Mouse (Mus musculus) hindbrain, embryonic 12.5 days (tissue): ENCODE results near the gene Pde7b. TPM values are rescaled to one million over a fixed set of nuclear protein-coding genes. Genes with fewer than 3 reads are reported as not detected.

ENCODE experiments used
- ATAC-seq: fragments of 200-750 bp; cut with Nextera tagmentation; 2 replicates; pipeline ENCODE4 v1.8.0; 2017; ENCODE audit warnings: moderate TSS enrichment; ENCODE audit not compliant: low FRiP score
- H3K27ac ChIP-seq: fragments of 300-500 bp; sonication (generic); 2 replicates; pipeline ENCODE4 v1.5.1; 2016; ENCODE audit warnings: mild to moderate bottlenecking
- H3K27me3 ChIP-seq: fragments of 300-500 bp; sonication (generic); 2 replicates; pipeline ENCODE4 v1.6.1; 2016; ENCODE audit warnings: mild to moderate bottlenecking
- H3K36me3 ChIP-seq: fragments of 300-500 bp; sonication (generic); 2 replicates; pipeline ENCODE4 v1.6.1; 2016; ENCODE audit warnings: mild to moderate bottlenecking
- H3K4me1 ChIP-seq: fragments of 300-500 bp; sonication (generic); 2 replicates; pipeline ENCODE4 v1.6.1; 2016
- H3K4me2 ChIP-seq: fragments of 300-500 bp; sonication (generic); replicated peaks from 2 replicates; pipeline ENCODE4 v1.6.1; 2016; ENCODE audit warnings: mild to moderate bottlenecking
- H3K4me3 ChIP-seq: fragments of 300-500 bp; sonication (generic); 2 replicates; pipeline ENCODE4 v1.5.1; 2016; ENCODE audit warnings: mild to moderate bottlenecking
- H3K9ac ChIP-seq: fragments of 300-500 bp; sonication (generic); 2 replicates; pipeline ENCODE4 v1.6.1; 2016; ENCODE audit warnings: mild to moderate bottlenecking, moderate library complexity
- H3K9me3 ChIP-seq: fragments of 300-500 bp; sonication (generic); replicated peaks from 2 replicates; pipeline ENCODE4 v1.6.1; 2016; ENCODE audit warnings: mild to moderate bottlenecking
- WGBS: fragments of 180-500 bp; shearing (Covaris S2); methylation state at CpG from one replicate; pipeline ENCODE4 v1.1.7; 2016; 5-methylcytosine and 5-hydroxymethylcytosine counted together
- polyA plus RNA-seq: library from polyadenylated mRNA; unstranded; fragments of >200 nt; fragmentation: Nextera tagmentation; extraction: Ambion mirVana; gene quantifications from 2 replicates; pipeline ENCODE4 v1.2.1, GENCODE M21; 2016

The Pde7b gene
- polyA plus RNA-seq, 1 experiment from 2014 or later: 6.9 TPM

DNA sequence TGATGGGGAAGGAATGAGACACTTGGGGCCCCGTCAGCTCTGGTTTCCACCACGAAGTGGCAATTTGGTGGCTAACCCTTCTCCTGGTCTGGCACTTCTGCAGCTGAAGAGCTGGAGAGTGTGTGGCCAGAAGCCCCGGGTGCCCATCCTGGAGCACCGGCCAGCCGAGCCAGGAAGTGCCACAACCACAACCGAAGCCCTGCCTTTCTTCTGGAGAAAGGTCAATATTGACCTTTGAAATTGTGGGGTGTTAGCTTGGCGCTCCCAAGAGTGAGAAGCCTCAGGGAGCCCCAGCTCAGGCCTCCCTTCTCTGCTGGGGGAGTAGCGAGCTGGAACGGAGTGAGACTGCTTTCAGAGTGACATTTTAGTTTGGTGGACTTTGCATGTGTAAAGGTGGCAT lies 250.8 kb downstream of the Pde7b start:
- ATAC-seq: no peak

DNA sequence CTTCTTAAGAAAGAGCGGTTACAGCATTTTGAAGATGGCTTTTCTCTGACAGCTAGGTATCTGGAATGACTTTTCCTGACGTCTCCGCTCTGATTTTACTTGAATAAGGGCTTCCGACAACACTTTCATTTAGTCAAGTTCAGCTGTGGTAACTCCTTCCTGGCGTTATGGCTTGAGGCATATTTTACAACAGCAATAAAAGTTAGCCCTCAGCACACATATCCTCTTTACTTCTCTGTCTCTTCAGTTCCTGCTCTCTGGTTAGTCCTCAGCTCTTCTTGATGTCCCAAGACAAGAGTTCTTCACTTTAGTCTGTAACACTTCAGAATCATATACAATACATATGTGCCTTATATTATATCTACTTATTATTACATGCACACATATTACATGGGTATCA lies 251.4 kb downstream of the Pde7b start:
- Histone ChIP-seq H3K4me1 (peaks cover 12% of the 10 kb centered on the region), H3K9ac (no peak overlapping the region), H3K4me3 (no peak overlapping the region), H3K27me3 (no peaks in the 10 kb centered on the region), H3K9me3 (no peaks in the 10 kb centered on the region), H3K27ac (no peak overlapping the region), H3K36me3 (no peaks in the 10 kb centered on the region), H3K4me2 (no peak overlapping the region)
- 91% methylated on average over 5 of the region's 5 CpGs for WGBS
- ATAC-seq: no peak

More for the DNA sequence above, 250.8 kb downstream of the Pde7b start:
- Histone ChIP-seq H3K27ac (no peak overlapping the region), H3K9ac (no peak overlapping the region), H3K4me2 (no peak overlapping the region), H3K4me1 (peaks cover 12% of the 10 kb centered on the region), H3K9me3 (no peaks in the 10 kb centered on the region), H3K36me3 (no peaks in the 10 kb centered on the region), H3K27me3 (no peaks in the 10 kb centered on the region), H3K4me3 (no peak overlapping the region)
- 77% methylated on average over 9 of the region's 9 CpGs for WGBS

DNA sequence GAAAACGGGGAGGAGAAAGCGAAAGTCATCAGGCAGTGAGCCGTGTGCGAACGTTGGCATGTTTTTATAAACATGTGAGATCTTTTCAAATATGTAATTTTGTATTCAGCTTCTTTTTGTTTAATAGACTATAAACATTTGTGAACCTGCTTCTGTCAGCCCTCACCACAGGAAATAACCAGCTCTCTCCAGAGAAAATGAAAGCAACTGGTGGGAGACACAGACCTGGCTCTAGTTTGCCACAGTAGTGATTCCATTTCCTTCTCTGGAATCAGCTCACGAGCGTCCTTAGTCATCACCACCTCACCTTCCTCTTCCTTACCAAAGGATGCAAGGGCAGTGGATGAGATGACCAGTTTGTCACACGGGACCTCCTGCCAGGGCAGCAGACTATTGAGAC lies 252.9 kb downstream of the Pde7b start:
- Histone ChIP-seq H3K36me3 (no peaks in the 10 kb centered on the region), H3K9me3 (no peaks in the 10 kb centered on the region), H3K9ac (no peak overlapping the region), H3K4me1 (peaks cover 12% of the 10 kb centered on the region), H3K27me3 (no peaks in the 10 kb centered on the region), H3K4me2 (no peak overlapping the region), H3K27ac (no peak overlapping the region), H3K4me3 (no peak overlapping the region)
- WGBS: 91% methylated on average over 8 of the region's 8 CpGs
- ATAC-seq: no peak

DNA sequence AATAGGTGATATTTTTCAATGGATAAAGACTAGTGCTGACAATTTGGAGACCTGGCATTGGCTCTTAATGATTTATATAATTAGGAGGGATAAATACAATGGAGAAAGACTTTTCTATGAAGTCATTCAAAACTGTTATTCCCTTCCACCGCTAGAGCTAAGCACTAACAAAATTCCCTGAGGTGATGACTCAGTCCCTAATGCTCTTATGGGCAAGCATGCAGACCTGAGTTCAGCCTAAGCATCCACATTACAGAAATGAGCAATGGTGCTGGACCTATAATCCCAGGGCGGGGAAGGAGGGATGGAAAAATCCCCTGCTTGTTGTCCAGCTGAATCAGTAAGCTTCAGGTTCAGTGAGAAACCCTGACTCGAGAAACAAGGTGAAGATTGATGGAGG lies 260.2 kb downstream of the Pde7b start:
- H3K4me1 ChIP-seq: no peaks in the 10 kb centered on the region
- 83% methylated on average over 3 of the region's 3 CpGs for WGBS

DNA sequence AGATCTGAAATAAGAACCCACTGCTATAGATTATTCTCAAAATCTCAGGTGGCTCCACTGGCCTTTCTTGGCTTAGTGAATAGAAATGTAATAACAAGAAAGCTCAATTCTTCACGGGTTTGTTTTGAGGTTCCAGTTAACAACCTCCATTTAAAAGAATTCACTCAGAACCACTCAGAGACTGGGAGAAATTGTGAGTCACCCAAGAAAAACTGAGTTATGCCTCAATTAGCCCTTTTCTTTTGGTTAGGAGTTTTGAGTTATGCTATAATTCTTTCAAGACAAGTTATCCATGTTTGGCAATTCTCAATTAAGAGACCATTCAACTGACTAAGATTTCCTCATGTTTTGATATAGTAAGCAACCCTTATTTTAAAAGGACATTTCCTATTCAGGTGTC lies 260.9 kb downstream of the Pde7b start:
- no peaks in the 10 kb centered on the region for H3K9me3 ChIP-seq

More for the DNA sequence above, 260.2 kb downstream of the Pde7b start:
- H3K4me2 ChIP-seq: no peak overlapping the region
- no peak overlapping the region for H3K9ac ChIP-seq
- ATAC-seq: no peak
- no peaks in the 10 kb centered on the region for H3K9me3 ChIP-seq
- H3K36me3 ChIP-seq: no peaks in the 10 kb centered on the region
- H3K4me3 ChIP-seq: no peak overlapping the region
- no peaks in the 10 kb centered on the region for H3K27me3 ChIP-seq
- H3K27ac ChIP-seq: no peak overlapping the region

DNA sequence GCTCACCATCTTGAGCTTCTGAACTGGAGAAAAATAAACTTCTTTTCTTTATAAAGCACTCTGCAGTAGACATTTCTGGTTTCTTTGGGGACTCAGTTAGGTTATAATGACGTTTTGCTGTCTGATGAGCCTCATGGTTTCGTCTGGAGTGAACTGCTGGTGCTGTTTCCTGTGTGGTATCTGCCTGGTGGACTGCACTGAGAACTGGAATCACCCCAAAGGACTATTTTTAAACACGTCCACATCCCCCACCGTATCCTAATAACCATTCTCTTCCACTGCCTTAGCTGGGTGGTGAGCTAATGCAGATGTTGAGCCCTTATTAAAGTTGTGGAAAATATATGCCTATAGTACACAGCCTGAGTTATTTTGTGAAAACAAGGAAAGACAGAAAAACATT lies 262.3 kb downstream of the Pde7b start:
- H3K9me3 ChIP-seq: no peaks in the 10 kb centered on the region
- no peak overlapping the region for H3K27ac ChIP-seq
- H3K9ac ChIP-seq: no peak overlapping the region
- ATAC-seq: no peak
- WGBS: 79% methylated on average over 4 of the region's 4 CpGs
- no peak overlapping the region for H3K4me3 ChIP-seq
- H3K27me3 ChIP-seq: no peaks in the 10 kb centered on the region
- H3K4me2 ChIP-seq: no peak overlapping the region
- H3K36me3 ChIP-seq: no peaks in the 10 kb centered on the region
- no peaks in the 10 kb centered on the region for H3K4me1 ChIP-seq

More for the DNA sequence above, 260.9 kb downstream of the Pde7b start:
- Histone ChIP-seq H3K4me2 (no peak overlapping the region), H3K27me3 (no peaks in the 10 kb centered on the region), H3K4me1 (no peaks in the 10 kb centered on the region), H3K27ac (no peak overlapping the region), H3K9ac (no peak overlapping the region), H3K4me3 (no peak overlapping the region), H3K36me3 (no peaks in the 10 kb centered on the region)
- ATAC-seq: no peak
- WGBS: 86% methylated on average over 1 of the region's 1 CpGs

DNA sequence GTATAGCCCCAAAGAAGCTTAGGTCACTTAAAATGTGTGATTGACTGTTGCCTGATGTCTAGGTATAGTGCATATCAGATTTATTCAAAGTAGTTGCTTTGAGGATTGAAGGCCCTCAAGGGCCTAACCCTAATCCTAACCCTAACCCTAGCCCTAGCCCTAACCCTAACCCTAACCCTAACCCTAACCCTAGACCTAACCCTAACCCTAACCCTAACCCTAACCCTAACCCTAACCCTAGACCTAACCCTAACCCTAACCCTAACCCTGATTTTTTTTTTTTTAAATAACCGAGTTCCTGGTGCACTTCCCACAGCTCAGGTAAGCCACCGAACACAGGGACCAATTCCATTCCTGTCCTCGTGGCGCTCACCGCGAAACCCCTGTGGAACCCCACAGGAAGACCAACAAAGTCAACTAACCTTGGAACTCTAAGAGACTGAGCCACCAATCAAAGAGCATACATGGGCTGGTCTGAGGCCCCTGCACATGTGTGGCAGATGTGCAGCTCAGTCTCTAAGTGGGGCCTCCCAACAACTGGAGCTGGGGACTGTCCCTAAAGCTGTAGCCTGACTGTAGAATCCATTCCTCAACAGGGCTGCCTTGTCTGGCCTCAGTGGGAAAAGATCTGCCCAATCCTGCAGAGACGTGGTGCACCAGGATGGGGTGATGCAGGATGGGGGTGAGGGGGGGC lies 265.1 kb downstream of the Pde7b start:
- Histone ChIP-seq H3K4me2 (no peak overlapping the region), H3K9ac (no peak overlapping the region), H3K9me3 (no peaks in the 10 kb centered on the region), H3K27ac (no peak overlapping the region), H3K4me3 (no peak overlapping the region), H3K36me3 (no peaks in the 10 kb centered on the region), H3K27me3 (no peaks in the 10 kb centered on the region), H3K4me1 (no peaks in the 10 kb centered on the region)
- ATAC-seq: no peak
- 88% methylated on average over 7 of the region's 7 CpGs for WGBS

DNA sequence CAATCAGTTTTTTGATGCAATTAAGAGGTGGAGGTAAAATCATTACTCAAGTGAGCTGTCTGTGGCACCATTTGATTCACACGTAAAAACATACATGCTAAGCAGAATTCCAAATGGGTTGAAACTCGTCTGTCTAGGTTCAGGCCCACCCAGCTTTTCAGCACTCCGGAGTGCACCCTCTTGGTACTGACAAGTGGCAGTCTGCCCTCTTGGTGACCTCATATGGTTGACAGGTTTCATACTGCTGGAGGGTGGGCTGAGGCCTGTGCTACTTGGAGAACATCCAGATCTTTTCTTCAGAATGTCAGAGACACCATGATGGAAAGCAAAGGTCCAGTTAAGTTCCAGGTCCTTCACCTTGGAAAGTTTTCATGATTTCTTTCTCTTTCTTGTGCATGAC lies 265.7 kb downstream of the Pde7b start:
- Histone ChIP-seq H3K27me3 (no peaks in the 10 kb centered on the region), H3K27ac (no peak overlapping the region), H3K4me3 (no peak overlapping the region), H3K9me3 (no peaks in the 10 kb centered on the region), H3K4me2 (no peak overlapping the region), H3K4me1 (no peaks in the 10 kb centered on the region), H3K9ac (no peak overlapping the region), H3K36me3 (no peaks in the 10 kb centered on the region)
- 83% methylated on average over 3 of the region's 3 CpGs for WGBS
- ATAC-seq: no peak

DNA sequence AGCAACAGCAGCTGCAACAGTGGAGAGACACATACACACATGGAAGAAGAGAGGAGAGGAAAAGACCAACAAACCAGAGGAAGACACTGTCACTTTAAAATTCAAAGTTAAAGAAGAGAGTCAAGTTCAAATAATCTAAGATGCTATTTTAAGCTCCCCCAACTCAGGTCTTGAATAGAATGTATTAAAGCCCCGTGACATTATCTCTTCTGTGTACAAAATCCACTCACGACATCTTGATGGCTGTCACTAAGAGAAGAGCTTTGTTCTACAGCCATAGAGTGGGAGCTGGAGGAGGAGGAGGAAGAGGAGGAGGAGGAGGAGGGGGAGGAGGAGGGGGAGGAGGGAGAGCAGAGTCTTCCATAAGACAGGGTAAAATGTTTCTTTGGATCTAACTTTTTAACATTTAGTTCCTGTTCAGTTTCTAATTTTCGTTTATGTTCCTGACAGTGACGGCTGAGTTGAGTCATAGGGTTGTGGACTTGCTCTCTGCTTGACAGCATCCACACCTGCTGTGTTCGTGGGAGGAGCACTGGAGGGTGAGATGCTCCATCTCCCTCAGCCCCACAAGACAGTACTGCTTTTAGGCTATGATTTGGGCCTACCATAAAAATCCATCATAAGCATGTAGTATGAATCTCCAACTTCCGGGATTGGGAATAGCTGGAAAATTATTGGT lies 270.4 kb downstream of the Pde7b start:
- Histone ChIP-seq H3K4me1 (no peaks in the 10 kb centered on the region), H3K27me3 (no peaks in the 10 kb centered on the region), H3K4me2 (no peak overlapping the region), H3K9me3 (no peaks in the 10 kb centered on the region), H3K36me3 (no peaks in the 10 kb centered on the region), H3K9ac (no peak overlapping the region), H3K27ac (no peak overlapping the region), H3K4me3 (no peak overlapping the region)
- ATAC-seq: no peak
- 79% methylated on average over 6 of the region's 6 CpGs for WGBS

DNA sequence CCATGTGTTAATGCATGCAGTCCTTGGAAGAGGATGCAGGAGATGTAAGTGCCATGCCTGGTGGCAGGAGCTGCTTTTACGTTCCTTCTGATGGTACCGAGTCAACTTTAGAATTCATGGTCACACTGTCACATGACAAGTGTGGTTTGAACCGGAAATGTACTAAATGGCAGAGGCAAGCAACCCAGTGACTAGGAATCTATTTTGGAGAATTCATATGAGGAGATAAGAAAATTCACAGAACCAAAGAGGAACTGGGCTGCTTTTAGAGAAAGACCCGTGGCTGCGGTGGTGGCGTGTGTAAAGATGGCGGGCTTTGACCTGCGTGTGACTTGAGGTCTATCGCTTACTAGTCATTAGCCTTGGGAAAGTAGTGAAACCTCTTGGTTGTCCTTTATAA lies 287.4 kb downstream of the Pde7b start:
- H3K27me3 ChIP-seq: no peaks in the 10 kb centered on the region
- no peak overlapping the region for H3K4me3 ChIP-seq
- ATAC-seq: no peak
- H3K36me3 ChIP-seq: no peaks in the 10 kb centered on the region
- no peak overlapping the region for H3K9ac ChIP-seq
- no peak overlapping the region for H3K4me2 ChIP-seq
- 96% methylated on average over 9 of the region's 9 CpGs for WGBS
- H3K4me1 ChIP-seq: no peaks in the 10 kb centered on the region
- no peak overlapping the region for H3K27ac ChIP-seq
- no peaks in the 10 kb centered on the region for H3K9me3 ChIP-seq

DNA sequence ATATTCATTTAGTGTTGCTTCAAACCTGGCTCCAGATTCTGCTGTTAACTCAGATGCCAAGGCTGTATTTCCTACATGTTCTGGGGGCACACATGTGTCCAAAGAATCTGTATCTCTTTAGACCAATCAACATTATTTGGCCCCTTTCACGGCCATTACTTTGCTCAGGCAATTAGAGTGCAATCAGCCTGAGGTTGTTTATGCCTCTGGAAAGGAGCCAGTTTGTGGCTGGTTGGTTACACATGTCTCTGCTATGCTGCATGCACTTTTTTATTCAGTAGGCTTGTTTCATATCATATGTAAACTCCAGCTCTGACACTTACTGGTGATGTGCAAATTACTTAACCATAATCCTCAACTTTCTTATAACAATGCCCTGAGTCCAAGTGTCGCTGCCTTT lies 287.9 kb downstream of the Pde7b start:
- ATAC-seq: no peak

DNA sequence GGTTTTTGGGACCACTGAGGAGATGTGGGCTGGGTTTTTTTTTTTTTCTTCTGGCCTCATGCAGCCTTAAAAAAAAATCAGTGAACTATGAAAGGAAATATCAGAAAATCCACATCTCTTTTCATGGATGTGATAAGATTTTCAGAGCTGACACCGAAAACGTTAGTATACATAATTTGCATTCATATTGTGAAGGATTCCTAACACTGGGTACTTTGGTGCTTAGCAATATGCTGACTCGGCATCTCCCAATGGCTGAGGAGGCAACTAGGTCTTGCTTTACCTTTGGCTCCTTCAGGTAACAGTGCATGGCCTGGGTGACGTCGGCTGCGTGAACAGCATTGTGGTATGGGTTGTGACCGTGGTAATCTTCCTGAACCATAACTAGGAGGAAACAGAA lies 289.0 kb downstream of the Pde7b start:
- Histone ChIP-seq H3K4me3 (no peak overlapping the region), H3K9ac (no peak overlapping the region), H3K36me3 (no peaks in the 10 kb centered on the region), H3K27me3 (no peaks in the 10 kb centered on the region), H3K4me1 (no peaks in the 10 kb centered on the region), H3K9me3 (no peaks in the 10 kb centered on the region), H3K27ac (no peak overlapping the region), H3K4me2 (no peak overlapping the region)
- no peak for ATAC-seq
- WGBS: 90% methylated on average over 7 of the region's 7 CpGs

More for the DNA sequence above, 287.9 kb downstream of the Pde7b start:
- Histone ChIP-seq H3K4me1 (no peaks in the 10 kb centered on the region), H3K27ac (no peak overlapping the region), H3K4me3 (no peak overlapping the region), H3K9me3 (no peaks in the 10 kb centered on the region), H3K4me2 (no peak overlapping the region), H3K9ac (no peak overlapping the region), H3K36me3 (no peaks in the 10 kb centered on the region), H3K27me3 (no peaks in the 10 kb centered on the region)
- 86% methylated on average over 2 of the region's 2 CpGs for WGBS

DNA sequence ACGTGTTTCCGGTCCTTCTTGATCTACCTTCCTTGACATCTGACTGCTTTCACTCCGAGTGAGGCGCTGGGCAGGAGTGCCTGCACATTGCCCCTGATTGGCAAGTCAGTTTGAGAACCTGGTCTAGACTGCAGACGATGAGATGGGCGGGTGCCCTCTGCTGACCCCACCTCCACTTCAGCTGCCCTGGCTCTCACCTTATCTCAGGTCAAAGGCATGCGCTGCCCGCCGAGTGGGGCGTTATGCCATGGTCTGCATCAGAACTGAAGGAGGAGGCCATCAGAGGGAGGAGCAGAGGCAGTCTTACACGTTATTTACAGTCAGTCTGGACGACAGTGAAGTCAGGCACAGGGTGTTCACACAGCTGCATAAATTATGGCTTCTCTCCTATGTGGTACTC lies 293.5 kb downstream of the Pde7b start:
- H3K36me3 ChIP-seq: no peaks in the 10 kb centered on the region
- no peaks in the 10 kb centered on the region for H3K9me3 ChIP-seq
- no peaks in the 10 kb centered on the region for H3K4me1 ChIP-seq
- H3K27me3 ChIP-seq: no peaks in the 10 kb centered on the region
- 80% methylated on average over 12 of the region's 12 CpGs for WGBS
- no peak overlapping the region for H3K9ac ChIP-seq
- ATAC-seq: no peak
- H3K27ac ChIP-seq: no peak overlapping the region
- no peak overlapping the region for H3K4me2 ChIP-seq
- H3K4me3 ChIP-seq: no peak overlapping the region
